Mouse (Mus musculus): ENCODE results near the gene Cstf1.

Gene Cstf1

DNA sequence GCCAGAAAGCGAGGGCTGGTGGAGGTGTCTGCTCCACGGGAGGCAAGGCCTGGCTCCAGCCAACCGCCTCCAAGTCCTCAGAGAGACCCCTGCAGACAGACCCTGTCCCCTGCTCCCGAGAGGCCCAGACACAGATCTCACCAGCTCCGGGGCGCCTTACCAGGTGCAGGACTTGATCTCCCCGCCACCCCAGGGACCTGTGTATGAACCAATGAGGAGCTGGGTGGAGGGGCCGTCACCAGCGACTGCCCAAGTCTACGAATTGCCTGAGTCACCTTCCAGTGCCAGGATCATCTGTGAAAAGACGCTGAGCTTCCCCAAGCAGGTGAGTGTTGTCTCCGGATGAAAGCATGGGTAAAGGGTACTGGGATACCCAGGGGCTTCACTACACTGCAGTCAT lies 45.7 kb downstream of the Cstf1 start:
- ATAC-seq (ENCODE audit: low TSS enrichment), result no peak

DNA sequence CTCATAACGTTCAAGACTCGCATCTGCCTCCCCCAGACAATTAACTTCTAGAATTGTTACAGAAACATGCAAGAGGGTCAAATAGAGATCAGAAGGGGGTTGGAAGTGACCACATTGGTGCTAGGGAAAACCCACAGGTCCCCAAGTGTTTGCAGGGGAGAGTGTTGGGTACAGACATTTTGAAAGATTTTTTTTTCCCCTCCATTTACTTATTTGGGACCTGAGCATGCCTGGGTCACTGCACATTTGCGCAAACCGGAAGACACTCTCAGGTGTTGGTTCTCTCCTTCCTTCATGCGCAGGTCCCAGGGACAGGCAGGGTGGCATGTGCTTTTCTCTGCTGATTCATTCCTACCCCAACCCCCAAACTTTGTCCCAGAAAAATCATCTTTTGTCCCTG lies 46.4 kb downstream of the Cstf1 start:
- ATAC-seq (ENCODE audit: low TSS enrichment), result no peak

- no peak for ATAC-seq (ENCODE audit: low TSS enrichment)
Observed at GRCm38 (mm10) chr2:172418208-172418607, 47.7 kb downstream of the Cstf1 start.

DNA sequence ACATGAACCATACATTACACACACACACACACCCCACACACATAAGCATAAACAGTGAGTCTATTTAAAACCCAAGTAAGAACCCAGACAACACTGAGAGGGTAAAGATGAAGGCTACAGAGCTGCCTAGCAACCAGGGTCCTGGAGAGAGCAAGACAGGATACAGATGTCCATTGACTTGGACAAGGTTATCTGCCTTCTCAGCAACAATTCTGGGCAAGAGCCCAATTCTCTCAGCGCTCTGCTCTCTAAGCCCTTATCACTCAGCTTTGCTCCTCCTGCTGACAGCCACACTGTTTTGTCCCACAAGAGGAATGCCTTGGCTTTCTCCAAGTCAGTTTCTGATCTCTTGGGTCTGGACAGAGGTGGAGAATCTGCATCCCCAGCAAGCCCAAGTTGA lies 60.1 kb downstream of the Cstf1 start:
- no peak for ATAC-seq (ENCODE audit: low TSS enrichment)
